In the genomic region with DNA sequence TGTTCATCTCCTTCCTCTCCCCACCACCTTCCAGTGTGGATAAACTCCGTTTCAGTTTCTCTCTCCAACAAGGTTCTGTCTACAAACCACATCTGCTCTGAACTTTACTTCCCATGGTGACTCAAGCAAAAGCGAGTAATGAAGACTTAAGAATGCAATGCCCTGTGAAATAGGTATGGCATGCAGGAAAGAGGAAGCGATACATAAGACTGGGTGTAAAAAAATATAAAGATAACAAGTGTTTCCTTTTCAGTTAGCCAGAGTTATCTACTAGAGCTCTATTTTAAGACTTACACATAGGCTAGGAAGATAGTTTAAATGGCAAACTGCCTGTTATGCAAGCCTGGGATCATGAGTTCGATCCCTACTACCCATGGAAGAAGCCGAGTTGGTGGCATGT, we compare ENCODE assay signal across 21 mouse cellular contexts.
DNase-seq lines count a peak whose midpoint lies in the region; ATAC-seq lines count a peak whose summit lies in the region.
"Had no signal": no experiment of that assay in that cellular context is flagged by ENCODE, and none has a peak within 500 bp of the region (broad histone marks: within the 10 kb centered on the region; RNA-seq: fewer than 3 reads in every experiment).

No protein-coding gene starts in this region.

- ATAC-seq in megakaryocyte progenitor cell, adult 5-6 weeks (replicated peaks; ENCODE audit: poor library complexity): peak; percentile 53
- ATAC-seq in megakaryocyte-erythroid progenitor cell, adult 5-6 weeks (replicated peaks; ENCODE audit: low FRiP score, low TSS enrichment, poor library complexity, severe bottlenecking): no peak
- ATAC-seq: forebrain, postnatal 0 days had no signal

- DNase-seq in 3T3-L1 (ENCODE audit: low read depth, low spot score): peak; percentile 22
- DNase-seq in B cell, adult 2 months: peak; percentile 11 to 15
- DNase-seq in c-Kit-positive CD71-negative TER-119-negative erythroid progenitor cells, embryonic 14.5 days (ENCODE audit: low read depth): peak; percentile 19
- no peak for DNase-seq in yolk sac, embryonic 10.5 days (ENCODE audit: low spot score)
- DNase-seq in embryo, embryonic 10 days (ENCODE audit: low spot score): no peak
- no peak for DNase-seq in adrenal gland, postnatal 25 days
- DNase-seq: adrenal gland, adult 8-10 months; cerebellum, adult 11-12 months; cerebellum, adult 9-11 months; forebrain, postnatal 0 days; gastrocnemius, postnatal 10 days; heart, postnatal 36 days; kidney, adult 18-20 months; kidney, postnatal 25 days; lung, postnatal 36 days; midbrain, embryonic 14.5 days; right cerebral cortex, postnatal 25 days; spleen, adult 18-20 months; thymus, postnatal 4 days had no signal

Comparison
In these comparisons a context has a peak if more than half of its experiments do, and no peak if none do; other contexts are left out.
1. DNase-seq: peak in 3T3-L1 (single experiment), B cell, adult 2 months (2 of 2) and c-Kit-positive CD71-negative TER-119-negative erythroid progenitor cells, embryonic 14.5 days (single experiment); none in yolk sac, embryonic 10.5 days (single experiment), embryo, embryonic 10 days (single experiment) and adrenal gland, postnatal 25 days (single experiment).